Mouse (Mus musculus) spleen, adult 2 months (tissue): Measurements from ENCODE around the gene Gm5862. TPM values are rescaled to one million over a fixed set of nuclear protein-coding genes. Genes with fewer than 3 reads are reported as not detected.

ENCODE experiments used
- polyA plus RNA-seq: library from polyadenylated mRNA; depleted of rRNA; stranded (reverse); fragments of >200 nt; gene quantifications from 2 replicates; pipeline ENCODE4 v1.2.3, GENCODE M21; 2012; rRNA removed

Gm5862 gene
- polyA plus RNA-seq, 1 experiment, result not detected

Other genes starting within 250 kb of the Gm5862 start
- gene Gm21663, start 80.5 kb downstream of the Gm5862 start, polyA plus RNA-seq, result not detected in 2 replicates
- gene Gm21671, start 68.5 kb downstream of the Gm5862 start, polyA plus RNA-seq, result not detected in 2 replicates
- gene Gm21680, start 50.3 kb downstream of the Gm5862 start, polyA plus RNA-seq, result not detected in 2 replicates
- not detected in 2 replicates for gene Gm21698, start 34.3 kb downstream of the Gm5862 start, polyA plus RNA-seq
- not detected in 2 replicates for gene Gm1979, start 18.1 kb downstream of the Gm5862 start, polyA plus RNA-seq
- not detected in 2 replicates for gene Speer4a, start 16.6 kb upstream of the Gm5862 start, polyA plus RNA-seq
- not detected in 2 replicates for gene Gm7347, start 35.7 kb upstream of the Gm5862 start, polyA plus RNA-seq
- not detected in 2 replicates for gene Gm10471, start 66.4 kb upstream of the Gm5862 start, polyA plus RNA-seq
- gene 5031410I06Rik, start 82.4 kb upstream of the Gm5862 start, polyA plus RNA-seq, result not detected in 2 replicates
- not detected in 2 replicates for gene Gm10220, start 98.5 kb upstream of the Gm5862 start, polyA plus RNA-seq
- not detected in 2 replicates for gene Gm7361, start 234.8 kb upstream of the Gm5862 start, polyA plus RNA-seq